Mouse (Mus musculus) bone marrow macrophage, adult 2 months (primary cell): ENCODE data around the gene Armh4.

ENCODE experiments used
- CTCF ChIP-seq: IDR thresholded peaks from 2 replicates; pipeline ENCODE4 v1.5.1; 2012; ENCODE audit warnings: low read depth, mild to moderate bottlenecking, low read length, moderate library complexity
- POLR2A ChIP-seq: IDR thresholded peaks from 2 replicates; pipeline ENCODE4 v1.6.1; 2012; ENCODE audit warnings: mild to moderate bottlenecking, low read depth, low read length, borderline replicate concordance

DNA sequence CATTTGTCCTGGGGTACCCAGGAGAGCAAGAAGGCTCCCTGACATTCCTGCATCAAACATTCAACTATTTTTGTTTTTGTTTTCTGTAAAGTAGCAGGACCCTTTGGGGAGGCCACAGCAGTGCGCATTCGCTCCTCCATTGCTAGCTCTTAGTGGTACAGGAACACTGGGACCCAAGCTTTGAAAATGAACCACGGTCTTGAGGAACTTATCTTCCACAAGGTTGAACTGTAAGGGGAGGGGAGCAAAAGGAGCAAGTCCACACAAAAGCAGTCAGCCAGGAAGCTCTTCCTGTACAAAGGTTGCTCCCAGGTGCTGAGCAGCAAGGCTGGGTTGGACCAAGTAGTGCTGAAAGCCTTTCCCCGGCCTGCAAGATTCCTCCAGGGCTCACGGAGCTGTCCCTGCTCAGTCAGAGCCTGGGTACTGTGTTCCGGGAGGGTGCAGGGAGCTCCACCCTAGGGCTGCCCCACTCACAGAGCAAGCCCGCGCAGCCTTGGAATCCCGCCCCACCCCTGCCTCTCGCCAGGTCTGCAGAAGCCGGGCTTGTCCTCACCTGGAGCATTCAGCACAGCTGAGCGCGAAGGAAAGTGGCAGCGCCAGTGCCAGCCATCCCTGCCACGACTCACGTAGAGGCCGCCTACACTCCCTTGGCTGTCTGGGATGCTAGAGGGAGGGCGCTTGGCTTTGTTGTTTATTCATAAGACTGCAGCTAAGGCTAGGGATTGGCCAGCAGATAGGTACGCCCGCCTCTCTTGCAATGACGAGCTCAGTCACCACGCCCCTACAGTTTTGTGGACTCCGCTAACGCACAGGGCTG lies at the start of gene Armh4:
- no peak for TF ChIP-seq POLR2A
- no peak for TF ChIP-seq CTCF
